35 mouse cellular contexts compared by ENCODE assay signal in the genomic region with DNA sequence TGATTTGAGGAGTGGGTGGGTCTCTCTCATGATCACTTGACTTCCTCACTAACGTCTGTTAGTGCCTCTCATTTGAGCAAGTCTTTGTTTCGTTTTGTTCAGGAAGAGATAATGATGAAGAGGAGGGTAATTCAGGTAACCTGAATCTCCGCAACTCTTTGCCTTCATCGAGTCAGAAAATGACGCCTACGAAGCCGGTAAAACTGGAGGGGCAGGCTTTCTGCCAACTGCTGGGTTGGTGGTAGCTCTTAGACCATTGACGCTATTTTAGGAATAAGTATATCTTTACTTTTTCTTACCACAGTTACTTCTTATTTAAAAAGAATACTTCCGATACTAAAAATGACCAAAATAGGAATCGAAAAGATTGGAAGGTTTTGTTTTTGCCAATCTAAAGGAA. TPM values are rescaled to one million over a fixed set of nuclear protein-coding genes. Genes with fewer than 3 reads are reported as not detected.
DNase-seq lines count a peak whose midpoint lies in the region; ATAC-seq and TF ChIP-seq lines count a peak whose summit lies in the region.
"Had no signal": no experiment of that assay in that cellular context is flagged by ENCODE, and none has a peak within 500 bp of the region (broad histone marks: within the 10 kb centered on the region; RNA-seq: fewer than 3 reads in every experiment).

No protein-coding gene starts in this region.

- ATAC-seq in heart, embryonic 12.5 days (ENCODE audit: insufficient number of reproducible peaks, low FRiP score) = no peak
- no peak for ATAC-seq in hindbrain, postnatal 0 days
- ATAC-seq: forebrain, embryonic 16.5 days; hindbrain, embryonic 16.5 days; inflammation-experienced regulatory T-cells, adult 6 months; Patski had no signal

- no peaks in the 10 kb centered on the region for H3K36me3 ChIP-seq in heart, embryonic 12.5 days
- H3K36me3 ChIP-seq in hindbrain, postnatal 0 days (ENCODE audit: insufficient read depth, low read length) = no peaks in the 10 kb centered on the region
- H3K36me3 ChIP-seq: embryonic facial prominence, embryonic 10.5 days; embryonic facial prominence, embryonic 13.5 days; forebrain, embryonic 12.5 days; G1E; heart, embryonic 15.5 days; hindbrain, embryonic 10.5 days; hindbrain, embryonic 13.5 days had no signal

- no peaks in the 10 kb centered on the region for H3K27me3 ChIP-seq in heart, embryonic 12.5 days (replicated peaks)
- H3K27me3 ChIP-seq in hindbrain, postnatal 0 days (ENCODE audit: insufficient read depth, low read length) = no peaks in the 10 kb centered on the region
- H3K27me3 ChIP-seq: CH12.LX; embryonic facial prominence, embryonic 13.5 days; forebrain, embryonic 12.5 days; heart, embryonic 15.5 days; hindbrain, embryonic 13.5 days had no signal

- no peak overlapping the region for H3K27ac ChIP-seq in heart, embryonic 12.5 days (ENCODE audit: poor library complexity, severe bottlenecking)
- H3K27ac ChIP-seq in cortical plate, adult 2 months (ENCODE audit: insufficient read depth, low read length) = no peak overlapping the region
- no peak overlapping the region for H3K27ac ChIP-seq in hindbrain, postnatal 0 days
- H3K27ac ChIP-seq: embryonic facial prominence, embryonic 10.5 days; embryonic facial prominence, embryonic 13.5 days; forebrain, embryonic 12.5 days; heart, embryonic 15.5 days; hindbrain, embryonic 10.5 days; hindbrain, embryonic 13.5 days had no signal

- TF ChIP-seq CTCF in cortical plate, adult 2 months (IDR thresholded peaks at IDR 0.05; ENCODE audit: extremely low read depth, insufficient read depth, low read length) = no peak
- TF ChIP-seq CTCF in hindbrain, postnatal 0 days (IDR thresholded peaks at IDR 0.05; ENCODE audit: low read depth) = no peak

- peak; percentile 51 for DNase-seq in heart, adult 11 months
- DNase-seq in right cerebral cortex, adult 18-20 months = peak; percentile 11
- no peak for DNase-seq in right cerebral cortex, postnatal 4 days
- peak; percentile 17 for DNase-seq in telencephalon, adult 2 months (ENCODE audit: low read depth, low spot score)
- DNase-seq in hindbrain, postnatal 0 days (ENCODE audit: low spot score) = no peak
- DNase-seq: adrenal gland, postnatal 10 days; adrenal gland, postnatal 36 days; B cell, adult 2 months; cerebellum, adult 11 months; cerebellum, adult 2 months; cerebellum, adult 9-11 months; cerebellum, postnatal 25 days; embryo, embryonic 11 days; gastrocnemius, postnatal 25 days; heart, postnatal 10 days; heart, postnatal 36 days had no signal

- TF ChIP-seq POLR2A in cortical plate, adult 2 months (IDR thresholded peaks at IDR 0.05; ENCODE audit: extremely low read depth, insufficient read depth, low read length) = no peak

- H3K4me3 ChIP-seq in heart, embryonic 12.5 days = no peak overlapping the region
- H3K4me3 ChIP-seq in cortical plate, adult 2 months (ENCODE audit: insufficient read depth, low read length) = peak overlapping the region; percentile 13; the same call in 1 of the 2 replicates
- H3K4me3 ChIP-seq in hindbrain, postnatal 0 days (ENCODE audit: low read length) = no peak overlapping the region
- H3K4me3 ChIP-seq: embryonic facial prominence, embryonic 10.5 days; embryonic facial prominence, embryonic 13.5 days; erythroblast, embryonic 14.5 days; forebrain, embryonic 12.5 days; heart, embryonic 15.5 days; hindbrain, embryonic 10.5 days; hindbrain, embryonic 13.5 days had no signal

- H3K9ac ChIP-seq in heart, embryonic 12.5 days = no peak overlapping the region
- H3K9ac ChIP-seq in hindbrain, postnatal 0 days (replicated peaks; ENCODE audit: low read length) = no peak overlapping the region
- H3K9ac ChIP-seq: embryonic facial prominence, embryonic 13.5 days; forebrain, embryonic 12.5 days; heart, embryonic 15.5 days; hindbrain, embryonic 13.5 days had no signal

- 82% methylated on average over 10 of the region's 10 CpGs for WGBS in heart, embryonic 12.5 days
- 94% methylated on average over 10 of the region's 10 CpGs for WGBS in hindbrain, postnatal 0 days

- H3K4me2 ChIP-seq in heart, embryonic 12.5 days = no peak overlapping the region
- no peak overlapping the region for H3K4me2 ChIP-seq in hindbrain, postnatal 0 days (ENCODE audit: low read depth, low read length)
- H3K4me2 ChIP-seq: embryonic facial prominence, embryonic 13.5 days; forebrain, embryonic 12.5 days; heart, embryonic 11.5 days; heart, embryonic 15.5 days; hindbrain, embryonic 13.5 days had no signal

- no peaks in the 10 kb centered on the region for H3K4me1 ChIP-seq in heart, embryonic 12.5 days (replicated peaks)
- H3K4me1 ChIP-seq in cortical plate, adult 2 months (ENCODE audit: control insufficient read depth, insufficient read depth, low read length) = no peaks in the 10 kb centered on the region
- H3K4me1 ChIP-seq in hindbrain, postnatal 0 days (ENCODE audit: insufficient read depth, low read length) = no peaks in the 10 kb centered on the region
- H3K4me1 ChIP-seq: embryonic facial prominence, embryonic 10.5 days; forebrain, embryonic 12.5 days; heart, embryonic 15.5 days; hindbrain, embryonic 10.5 days; hindbrain, embryonic 13.5 days had no signal

- no peaks in the 10 kb centered on the region for H3K9me3 ChIP-seq in heart, embryonic 12.5 days (replicated peaks)
- H3K9me3 ChIP-seq in hindbrain, postnatal 0 days (ENCODE audit: low read length) = no peaks in the 10 kb centered on the region
- H3K9me3 ChIP-seq: embryonic facial prominence, embryonic 10.5 days; forebrain, embryonic 12.5 days; heart, embryonic 15.5 days; hindbrain, embryonic 10.5 days; hindbrain, embryonic 13.5 days had no signal

RNA-seq across cellular contexts. Expression of a gene that starts 18.4 kb away (rescaled TPM):
- not detected in 2 replicates for polyA plus RNA-seq in heart, embryonic 12.5 days (2016; fragmentation: Nextera tagmentation; extraction: Ambion mirVana)
- 0.17 and 0.32 TPM in 2 replicates for polyA plus RNA-seq in cortical plate, adult 2 months (2012; rRNA removed)
- total RNA-seq in hindbrain, postnatal 0 days (2014; rRNA removed) = 0.14 and 0.42 TPM in 2 replicates
- 0.37 and 0.44 TPM in 2 replicates for polyA plus RNA-seq in hindbrain, postnatal 0 days (2015; fragmentation: Nextera tagmentation; extraction: Ambion mirVana)
- total RNA-seq: adrenal gland, postnatal 10 days; adrenal gland, postnatal 36 days; common myeloid progenitor, adult 5-6 weeks; G1E; gastrocnemius, adult 8-10 months; gastrocnemius, postnatal 25 days; heart, adult 8-10 months; heart, postnatal 10 days; heart, postnatal 36 days had no signal
- polyA plus RNA-seq: embryonic facial prominence, embryonic 13.5 days; forebrain, embryonic 12.5 days; G1E; inflammation-experienced regulatory T-cells, adult 6 months; Patski had no signal

Comparison
In these comparisons a context has a peak if more than half of its experiments do, and no peak if none do; other contexts are left out.
1. DNase-seq: peak in heart, adult 11 months (single experiment), right cerebral cortex, adult 18-20 months (single experiment) and telencephalon, adult 2 months (single experiment); none in right cerebral cortex, postnatal 4 days (single experiment) and hindbrain, postnatal 0 days (single experiment).